Mouse (Mus musculus) MEL (cell line): ENCODE measurements around the gene Pcnx4.

ENCODE experiments used
- EP300 ChIP-seq, 2 experiments: IDR thresholded peaks; 2 replicates each; pipeline ENCODE4 v1.6.1; 2011; ENCODE audit warnings: improper control_type of control experiment in 2 of 2, low read length in 2 of 2, low read depth in 1 of 2, mild to moderate bottlenecking in 1 of 2
- ETS1 ChIP-seq: IDR thresholded peaks from 2 replicates; pipeline ENCODE4 v1.6.1; 2012; ENCODE audit warnings: low read depth, mild to moderate bottlenecking, inconsistent platforms, low read length, improper control_type of control experiment, moderate library complexity
- MEF2A ChIP-seq: IDR thresholded peaks from 2 replicates; pipeline ENCODE4 v1.6.1; 2014; ENCODE audit warnings: low read depth, mild to moderate bottlenecking, inconsistent platforms, low read length, improper control_type of control experiment; ENCODE audit not compliant: poor library complexity, insufficient replicate concordance, severe bottlenecking; ENCODE audit errors: extremely low read depth
- POLR2AphosphoS2 ChIP-seq: IDR thresholded peaks from 2 replicates; pipeline ENCODE4 v1.6.1; 2011; ENCODE audit warnings: low read length, improper control_type of control experiment
- ZC3H11A ChIP-seq: IDR thresholded peaks from 2 replicates; pipeline ENCODE4 v1.6.1; 2012; ENCODE audit warnings: low read depth, mild to moderate bottlenecking, inconsistent platforms, low read length, improper control_type of control experiment

GRCm38 (mm10) chr12:72622853-72623496 is 86.8 kb downstream of the Pcnx4 start:
- no peak for TF ChIP-seq ZC3H11A
- no peak for TF ChIP-seq POLR2AphosphoS2
- no peak for TF ChIP-seq MEF2A
- peak; percentile 97 to 100 for TF ChIP-seq EP300 (IDR thresholded peaks at IDR 0.05; ENCODE audit: low read depth in 1 of 2, low read length in 2 of 2)
- peak; percentile 81 for TF ChIP-seq ETS1
